In genomic region chr13:63306768-63307167, GRCm38 (mm10) we compare ENCODE assay signal across 14 mouse cellular contexts.
DNase-seq lines count a peak whose midpoint lies in the region; ATAC-seq lines count a peak whose summit lies in the region.
"Had no signal": no experiment of that assay in that cellular context is flagged by ENCODE, and none has a peak within 500 bp of the region (broad histone marks: within the 10 kb centered on the region; RNA-seq: fewer than 3 reads in every experiment).

No protein-coding gene starts in this region.

- H3K27me3 ChIP-seq in embryonic facial prominence, embryonic 13.5 days: no peaks in the 10 kb centered on the region
- no peaks in the 10 kb centered on the region for H3K27me3 ChIP-seq in embryonic facial prominence, embryonic 10.5 days (replicated peaks; ENCODE audit: low read depth, poor library complexity, severe bottlenecking)
- H3K27me3 ChIP-seq: embryonic facial prominence, embryonic 12.5 days; liver, embryonic 12.5 days had no signal

- H3K27ac ChIP-seq in embryonic facial prominence, embryonic 13.5 days: 0 out of 2 replicates have a peak overlapping the region, but pooled peaks have one; percentile 39
- no peak overlapping the region; the same call in 1 of the 2 replicates for H3K27ac ChIP-seq in embryonic facial prominence, embryonic 10.5 days (replicated peaks)
- H3K27ac ChIP-seq: embryonic facial prominence, embryonic 12.5 days; kidney, postnatal 0 days; liver, embryonic 12.5 days; macrophage had no signal

- H3K9ac ChIP-seq in embryonic facial prominence, embryonic 13.5 days: no peak overlapping the region
- H3K9ac ChIP-seq: embryonic facial prominence, embryonic 12.5 days; liver, embryonic 12.5 days had no signal

- peaks cover 41% of the 10 kb centered on the region for H3K36me3 ChIP-seq in embryonic facial prominence, embryonic 13.5 days
- peaks cover 56% of the 10 kb centered on the region for H3K36me3 ChIP-seq in embryonic facial prominence, embryonic 10.5 days (replicated peaks)

- no peak overlapping the region for H3K4me3 ChIP-seq in embryonic facial prominence, embryonic 13.5 days
- no peak overlapping the region for H3K4me3 ChIP-seq in embryonic facial prominence, embryonic 10.5 days
- H3K4me3 ChIP-seq: embryonic facial prominence, embryonic 12.5 days; gastrocnemius, adult 2 months; liver, embryonic 12.5 days had no signal

- no peak for ATAC-seq in embryonic facial prominence, embryonic 13.5 days (ENCODE audit: insufficient number of reproducible peaks, insufficient read depth, low FRiP score, low TSS enrichment, low read depth)
- ATAC-seq: liver, embryonic 12.5 days had no signal

- 90% methylated on average over 5 of the region's 5 CpGs for WGBS in embryonic facial prominence, embryonic 13.5 days
- 92% methylated on average over 5 of the region's 5 CpGs for WGBS in embryonic facial prominence, embryonic 10.5 days

- no peaks in the 10 kb centered on the region for H3K9me3 ChIP-seq in embryonic facial prominence, embryonic 13.5 days
- H3K9me3 ChIP-seq in embryonic facial prominence, embryonic 10.5 days: no peaks in the 10 kb centered on the region
- H3K9me3 ChIP-seq: embryonic facial prominence, embryonic 12.5 days; liver, embryonic 12.5 days had no signal

- DNase-seq in embryonic facial prominence, embryonic 10.5 days (ENCODE audit: low spot score): no peak
- peak; percentile 3 for DNase-seq in ovary, postnatal 36 days (ENCODE audit: low spot score)
- DNase-seq in ovary, postnatal 14 days (ENCODE audit: low spot score): no peak
- peak; percentile 48 for DNase-seq in left cerebral cortex, postnatal 4 days
- DNase-seq in thymus, postnatal 4 days: peak; percentile 64
- no peak for DNase-seq in adrenal gland, postnatal 25 days
- DNase-seq in kidney, postnatal 36 days: no peak
- DNase-seq: gastrocnemius, adult 2 months; retina, postnatal 1 day had no signal

- H3K4me2 ChIP-seq in embryonic facial prominence, embryonic 13.5 days: no peak overlapping the region
- H3K4me2 ChIP-seq: embryonic facial prominence, embryonic 12.5 days; liver, embryonic 12.5 days had no signal

- peaks cover 16% of the 10 kb centered on the region for H3K4me1 ChIP-seq in embryonic facial prominence, embryonic 13.5 days
- peaks cover 13% of the 10 kb centered on the region for H3K4me1 ChIP-seq in embryonic facial prominence, embryonic 10.5 days
- H3K4me1 ChIP-seq: liver, embryonic 12.5 days had no signal

- intact Hi-C loops in left cerebral cortex, postnatal 4 days (cut with DNase I): no loop called here

Comparison
In these comparisons a context has a peak if more than half of its experiments do, and no peak if none do; other contexts are left out.
1. DNase-seq: peak in ovary, postnatal 36 days (single experiment), left cerebral cortex, postnatal 4 days (single experiment) and thymus, postnatal 4 days (single experiment); none in embryonic facial prominence, embryonic 10.5 days (single experiment), ovary, postnatal 14 days (single experiment), adrenal gland, postnatal 25 days (single experiment) and kidney, postnatal 36 days (0 of 2).